Mouse (Mus musculus): Measurements from ENCODE around the gene Chst1.

Gene Chst1

DNA sequence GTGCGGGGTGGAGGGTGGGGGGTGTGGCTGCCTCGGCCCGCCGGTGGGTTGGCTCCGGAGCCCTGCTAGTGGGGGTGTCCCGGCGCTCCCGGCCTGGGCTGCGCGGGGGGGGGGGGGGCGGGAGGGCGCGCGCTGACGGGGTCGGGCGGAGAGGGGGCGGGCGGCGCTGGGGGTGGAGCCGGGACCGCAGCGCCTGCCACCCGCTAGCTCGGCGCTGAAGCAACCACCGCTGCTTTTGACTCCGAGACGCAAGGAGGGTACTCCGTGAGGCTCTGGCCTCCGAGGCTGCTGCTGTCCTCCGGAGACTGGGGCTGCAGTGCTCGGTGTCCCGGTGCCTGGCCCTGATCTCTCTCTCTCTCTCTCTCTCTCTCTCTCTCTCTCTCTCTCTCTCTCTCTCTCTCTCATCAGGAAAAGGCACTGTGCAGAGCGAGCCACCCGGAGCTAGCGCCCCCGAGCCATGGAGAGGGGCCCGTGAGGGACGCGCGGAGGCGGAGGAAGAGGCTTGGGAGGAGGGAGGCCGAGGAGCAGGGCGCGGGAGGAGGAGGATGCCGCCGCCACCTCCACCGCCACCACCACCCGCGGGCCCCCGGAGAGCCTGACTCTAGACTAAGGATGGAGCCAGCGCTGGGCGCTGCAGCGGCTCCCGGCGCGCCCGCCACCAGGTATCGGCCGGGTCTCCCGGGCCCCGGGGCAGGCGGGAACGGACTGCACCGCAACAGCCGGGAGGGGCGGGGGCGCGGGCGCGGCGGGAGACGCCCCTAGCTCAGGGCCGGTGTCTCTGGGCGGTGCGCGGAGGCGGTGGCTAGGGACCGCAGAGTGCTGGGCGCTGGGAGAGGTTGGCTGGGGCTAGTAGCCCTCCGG is at the start of gene Chst1:
Gene Chst1, plus strand, starts transcription at position 221 of the 861 bp plus-strand sequence.
- no peak for TF ChIP-seq GATA4 (IDR thresholded peaks at IDR 0.05; ENCODE audit: insufficient replicate concordance, low read length)

DNA sequence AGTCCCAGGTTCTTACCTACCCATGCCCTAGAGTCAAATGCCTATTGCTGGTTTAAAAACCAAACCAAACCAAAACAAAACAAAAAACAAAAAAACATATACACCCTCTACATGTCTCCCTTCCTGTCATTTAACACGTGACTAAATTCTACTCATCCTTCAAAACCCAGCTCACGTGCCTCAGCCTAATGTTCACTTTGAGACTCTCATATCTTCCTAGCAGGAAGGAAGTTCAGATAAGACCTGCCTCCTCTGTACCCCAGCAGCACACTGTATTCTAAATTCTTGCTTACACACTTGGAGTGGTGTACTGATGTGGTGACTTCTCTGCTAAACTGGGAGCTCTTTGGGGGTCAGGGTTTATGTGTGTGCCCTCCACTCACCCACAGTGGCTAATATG is 49.5 kb upstream of the Chst1 start:
- peak; percentile 77; the same call in 1 of the 2 replicates for TF ChIP-seq GATA4 (IDR thresholded peaks at IDR 0.05; ENCODE audit: insufficient replicate concordance, low read length)

DNA sequence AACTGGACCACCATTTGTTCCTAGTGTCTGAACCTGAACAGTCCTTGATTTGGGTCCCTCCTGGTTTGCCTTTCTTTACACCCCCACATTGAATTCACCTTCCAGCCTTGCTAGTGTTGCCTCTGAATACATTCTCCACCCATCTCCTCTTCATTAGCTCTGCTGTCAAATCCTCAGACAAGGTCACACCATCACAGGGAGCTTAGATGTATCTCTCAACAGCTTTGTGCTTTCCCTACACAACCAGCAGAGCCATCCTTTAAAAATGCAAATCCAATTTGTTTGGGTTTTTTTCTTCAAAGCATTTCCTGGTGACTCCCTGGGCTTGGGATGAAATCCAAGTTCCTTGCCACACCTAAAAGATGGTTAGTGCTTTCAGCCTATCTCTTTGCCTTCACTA is 45.0 kb upstream of the Chst1 start:
- TF ChIP-seq GATA4 (IDR thresholded peaks at IDR 0.05; ENCODE audit: insufficient replicate concordance, low read length) = no peak

DNA sequence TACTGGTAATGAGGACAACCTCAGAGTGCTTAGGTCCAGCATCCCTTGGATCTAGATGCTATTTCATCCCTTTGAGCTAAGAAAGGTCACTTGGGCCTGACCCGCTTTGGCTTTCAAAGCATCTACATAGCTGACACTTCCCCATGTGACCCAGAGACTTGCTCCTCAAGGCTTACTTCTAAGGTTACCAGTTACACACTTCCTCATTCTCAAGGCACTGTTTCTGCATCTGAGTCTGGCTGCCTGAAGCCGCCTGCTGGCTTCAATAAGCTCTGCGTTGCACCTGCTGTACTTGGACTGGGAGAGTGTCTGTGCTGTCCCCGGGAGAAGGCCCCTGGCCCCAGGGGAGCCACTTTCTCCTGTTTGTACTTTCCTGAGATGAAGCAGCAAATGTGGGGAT is 36.6 kb upstream of the Chst1 start:
- no peak for TF ChIP-seq GATA4 (IDR thresholded peaks at IDR 0.05; ENCODE audit: insufficient replicate concordance, low read length)

DNA sequence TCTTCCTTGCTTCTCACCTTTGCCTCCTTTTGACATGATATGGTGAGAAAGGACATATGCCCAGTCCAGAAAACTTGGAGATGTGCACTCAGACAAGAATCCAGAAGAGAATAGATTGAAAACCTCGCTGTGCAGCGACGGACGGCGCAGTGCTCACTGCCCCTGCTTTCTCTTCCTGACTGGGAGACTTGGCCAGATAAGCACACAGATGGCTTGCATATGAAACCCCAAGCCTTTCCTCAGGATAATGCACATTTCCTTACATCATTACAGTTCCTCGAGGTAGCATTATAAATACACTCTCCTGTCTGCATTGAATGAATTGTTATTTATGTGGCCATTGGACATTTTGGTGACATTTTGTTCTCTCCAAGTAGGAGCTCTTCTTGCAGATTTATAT is 28.9 kb upstream of the Chst1 start:
- no peak for TF ChIP-seq GATA4 (IDR thresholded peaks at IDR 0.05; ENCODE audit: insufficient replicate concordance, low read length)

DNA sequence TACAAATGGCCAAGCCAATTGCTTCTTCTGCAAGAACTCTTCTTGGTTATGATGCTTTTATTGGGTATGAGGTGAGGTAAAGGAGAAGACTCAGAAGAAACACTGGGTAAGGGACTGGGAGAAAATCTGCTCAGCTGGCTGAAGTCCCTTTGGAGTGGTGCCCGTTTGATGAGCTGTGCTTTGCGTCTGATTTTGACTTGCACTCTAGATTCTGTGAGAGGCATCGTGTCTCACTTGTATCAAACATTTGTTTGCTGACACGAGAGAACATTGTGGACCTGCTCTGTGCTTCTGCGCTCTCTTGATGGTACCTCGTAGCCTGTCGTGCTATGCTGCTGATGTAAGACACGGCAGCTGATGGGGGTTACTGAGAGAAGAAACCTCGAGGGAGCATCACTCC is 21.7 kb upstream of the Chst1 start:
- no peak for TF ChIP-seq GATA4 (IDR thresholded peaks at IDR 0.05; ENCODE audit: insufficient replicate concordance, low read length)

DNA sequence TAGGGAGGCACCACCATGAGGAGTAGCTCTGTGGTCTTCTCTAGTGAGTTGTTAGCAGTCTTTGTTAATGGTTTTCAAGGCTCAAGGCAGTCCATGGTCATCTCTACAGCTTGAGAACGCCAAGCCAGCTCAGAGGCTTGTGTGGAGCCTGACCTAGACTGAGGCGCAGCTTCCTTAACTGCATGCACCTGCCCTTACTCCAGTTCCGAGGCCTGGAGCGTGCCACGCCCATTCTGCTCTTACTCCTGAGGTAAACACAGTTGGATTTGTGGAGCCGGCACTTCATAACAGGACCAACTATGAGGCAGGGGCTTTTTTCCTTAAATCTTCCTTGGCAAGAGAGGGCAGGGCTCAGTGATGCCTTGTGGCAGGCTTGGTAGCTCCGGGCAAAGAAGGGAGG is 18.2 kb upstream of the Chst1 start:
- TF ChIP-seq GATA4 (IDR thresholded peaks at IDR 0.05; ENCODE audit: insufficient replicate concordance, low read length) = no peak

DNA sequence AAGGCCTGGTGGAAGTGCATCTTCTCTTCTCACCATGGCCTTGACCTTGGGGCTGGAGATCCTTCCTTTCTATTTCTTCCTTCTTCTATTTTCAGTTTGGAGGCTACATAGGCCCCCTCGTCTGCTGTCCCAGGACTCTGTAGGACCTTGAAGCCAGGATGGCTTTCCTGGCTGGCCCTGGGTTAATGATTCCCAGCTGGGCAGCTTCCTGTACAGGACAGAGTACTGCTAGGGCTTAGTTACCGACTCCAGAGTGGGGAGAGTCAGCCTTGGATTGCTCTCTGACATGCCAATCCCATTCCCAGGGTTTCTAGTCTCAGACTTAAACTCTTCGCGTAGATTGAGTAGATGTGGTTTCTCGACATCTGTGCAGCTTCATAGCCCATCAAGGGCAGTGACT is 16.9 kb upstream of the Chst1 start:
- no peak for TF ChIP-seq GATA4 (IDR thresholded peaks at IDR 0.05; ENCODE audit: insufficient replicate concordance, low read length)

DNA sequence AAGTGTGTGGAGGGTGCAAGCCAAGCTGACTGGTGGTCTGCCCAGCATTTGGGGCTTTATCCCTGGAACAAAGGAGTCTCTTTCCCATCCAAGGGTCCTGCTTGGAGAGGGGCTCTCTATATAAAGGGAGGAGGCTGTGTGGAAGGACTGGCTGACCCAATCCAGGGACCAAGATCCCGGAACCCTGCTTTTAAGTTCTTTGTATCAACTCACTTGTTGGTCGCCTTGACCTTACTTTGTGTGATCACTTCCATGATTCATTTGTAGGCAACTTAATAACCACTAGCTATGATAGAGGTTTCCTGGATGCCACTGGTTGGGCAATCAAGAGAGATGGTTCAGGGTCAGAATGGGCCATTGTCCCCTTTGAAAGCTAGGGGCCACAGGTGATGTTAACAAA is 11.7 kb upstream of the Chst1 start:
- TF ChIP-seq GATA4 (IDR thresholded peaks at IDR 0.05; ENCODE audit: insufficient replicate concordance, low read length) = no peak

DNA sequence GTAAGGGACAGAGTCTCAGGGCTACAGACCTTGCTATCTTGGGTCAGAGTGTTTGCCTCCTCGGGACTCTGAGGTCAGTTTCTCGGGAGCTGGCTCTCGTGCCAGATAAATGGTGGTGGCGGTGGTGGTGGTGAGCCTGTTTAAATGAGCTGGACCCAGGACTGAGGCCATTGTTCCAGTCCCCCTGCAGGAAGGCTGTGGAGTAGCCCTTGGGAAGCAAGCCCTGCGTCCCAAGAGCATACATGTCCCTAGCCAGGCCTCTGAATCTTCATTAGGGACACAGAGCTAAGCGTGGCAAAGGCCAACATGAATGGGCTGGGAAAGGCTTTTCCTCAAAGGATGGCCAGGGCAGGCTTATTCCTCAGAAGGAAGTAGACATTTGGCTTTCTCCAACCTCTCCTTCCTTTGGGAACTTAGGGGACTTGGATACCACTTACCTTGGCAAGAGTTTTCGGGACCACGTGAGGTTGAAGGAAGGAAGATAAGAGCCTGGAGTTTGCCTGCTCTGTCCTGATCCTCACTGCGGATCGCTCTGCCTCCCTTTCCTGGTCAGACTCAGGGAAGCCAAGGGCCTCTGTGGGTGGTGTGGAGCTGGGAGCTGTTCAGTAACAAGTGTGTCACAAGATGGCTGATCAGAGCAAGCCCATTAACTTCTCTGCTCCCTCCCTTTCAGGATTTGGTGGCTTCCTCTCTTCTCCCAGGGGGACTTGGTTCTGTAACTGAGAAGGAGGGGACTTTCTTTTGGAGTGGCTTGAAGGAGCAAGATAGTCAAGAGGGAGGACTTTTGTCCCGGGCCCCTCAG is 4.4 kb upstream of the Chst1 start:
- no peak for TF ChIP-seq GATA4 (IDR thresholded peaks at IDR 0.05; ENCODE audit: insufficient replicate concordance, low read length)

DNA sequence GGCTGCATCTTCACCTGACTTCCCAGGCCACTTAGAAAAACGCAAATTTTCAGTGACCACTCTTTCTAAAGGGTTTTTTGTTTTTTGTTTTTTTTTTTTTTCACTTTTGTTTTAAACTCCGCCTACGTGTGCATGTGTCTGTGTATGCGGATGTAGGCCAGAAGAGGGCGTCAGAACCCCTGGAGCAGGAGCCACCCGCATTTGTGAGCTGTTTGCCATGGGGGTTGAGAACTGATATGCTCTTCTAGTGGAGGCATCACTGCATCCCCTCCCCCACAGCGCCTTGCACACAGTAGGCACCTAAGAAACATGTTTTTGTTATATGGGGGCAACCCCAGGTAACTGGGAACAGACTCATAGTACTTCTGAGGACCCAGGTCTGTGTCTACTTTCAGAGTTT is 2.2 kb upstream of the Chst1 start:
- TF ChIP-seq GATA4 (IDR thresholded peaks at IDR 0.05; ENCODE audit: insufficient replicate concordance, low read length) = no peak

DNA sequence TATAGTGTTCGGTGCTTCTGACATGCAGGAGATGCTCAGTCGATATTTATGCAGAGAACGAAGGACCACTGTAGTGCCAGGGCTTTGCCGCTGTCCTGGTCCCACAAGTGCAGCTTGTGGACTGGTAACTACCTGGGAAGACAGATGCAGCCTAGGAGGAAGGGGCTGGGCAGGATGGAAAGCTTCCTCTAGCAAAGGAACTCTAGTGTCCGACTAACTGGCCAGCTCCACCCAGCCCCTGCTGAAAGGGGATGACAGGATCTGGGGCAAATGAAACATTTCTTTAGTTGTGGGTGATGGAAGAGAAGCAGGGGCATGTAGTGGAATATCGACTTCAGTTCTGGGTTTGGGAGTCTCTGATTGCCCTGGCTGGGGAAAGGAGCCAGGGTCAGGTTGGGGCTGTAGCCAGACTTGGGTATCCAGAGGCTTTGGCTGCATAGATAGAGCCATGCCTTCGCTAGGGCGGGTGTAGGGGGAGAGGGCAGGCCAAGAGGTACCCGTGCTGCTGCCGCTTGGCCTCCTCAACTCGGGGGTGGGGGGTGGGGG is 493 bp upstream of the Chst1 start:
- no peak for TF ChIP-seq GATA4 (IDR thresholded peaks at IDR 0.05; ENCODE audit: insufficient replicate concordance, low read length)

DNA sequence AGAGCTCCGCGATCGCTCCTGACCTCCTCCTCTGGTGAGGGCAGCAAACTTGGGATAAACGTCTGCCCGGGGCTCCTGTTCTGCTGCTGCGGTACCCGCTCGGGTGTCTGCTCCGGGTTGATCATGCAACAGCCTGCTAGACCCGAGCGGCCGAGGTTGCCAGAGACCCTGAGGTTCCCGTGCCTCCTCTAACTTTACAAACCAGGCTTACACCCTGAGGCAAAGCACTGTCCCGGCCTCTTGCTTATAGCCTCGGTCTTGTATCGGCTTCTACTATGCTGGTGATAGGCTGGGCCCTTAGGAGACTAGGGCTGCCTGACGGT is 802 bp downstream of the Chst1 start:
- no peak for TF ChIP-seq GATA4 (IDR thresholded peaks at IDR 0.05; ENCODE audit: insufficient replicate concordance, low read length)

DNA sequence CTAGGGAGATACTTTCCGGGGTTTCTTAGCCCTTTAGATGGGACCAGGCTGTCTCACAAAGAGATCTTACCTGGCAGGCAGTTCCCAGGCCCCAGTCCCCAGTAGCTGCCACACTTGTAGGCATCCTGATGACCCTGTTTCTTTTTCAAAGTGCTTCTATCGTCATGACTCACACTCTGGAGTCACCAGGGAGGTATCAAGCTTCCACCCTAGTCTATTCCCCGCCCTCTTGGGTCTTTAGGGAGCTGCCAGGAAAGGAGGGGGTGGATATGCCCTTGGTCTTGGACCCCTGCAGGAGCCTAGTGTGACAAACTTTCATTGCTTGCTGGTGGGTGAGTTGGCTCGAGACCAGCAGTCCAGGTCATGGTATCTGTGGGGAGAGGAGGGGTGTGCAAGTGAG is 1.7 kb downstream of the Chst1 start:
- TF ChIP-seq GATA4 (IDR thresholded peaks at IDR 0.05; ENCODE audit: insufficient replicate concordance, low read length) = no peak

DNA sequence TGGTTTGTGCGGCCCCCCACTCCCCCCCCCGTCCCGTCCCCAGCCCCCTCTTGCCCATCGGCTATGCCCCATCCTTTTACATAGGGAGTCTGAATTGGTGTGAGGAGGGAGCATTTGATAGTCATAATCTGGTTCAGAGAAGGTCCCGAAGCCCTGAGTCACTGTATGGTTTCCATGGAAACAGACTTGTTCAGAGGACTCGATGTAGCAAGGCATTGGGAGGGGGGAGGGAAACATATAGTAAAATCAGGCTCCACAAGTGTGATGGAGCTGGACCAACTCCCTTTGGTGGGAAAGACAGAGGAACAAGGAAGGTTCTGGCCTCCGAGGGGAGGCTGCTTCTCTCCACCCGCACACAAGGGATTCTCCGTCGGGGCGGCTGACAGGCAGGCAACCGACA is 2.6 kb downstream of the Chst1 start:
- TF ChIP-seq GATA4 (IDR thresholded peaks at IDR 0.05; ENCODE audit: insufficient replicate concordance, low read length) = no peak

DNA sequence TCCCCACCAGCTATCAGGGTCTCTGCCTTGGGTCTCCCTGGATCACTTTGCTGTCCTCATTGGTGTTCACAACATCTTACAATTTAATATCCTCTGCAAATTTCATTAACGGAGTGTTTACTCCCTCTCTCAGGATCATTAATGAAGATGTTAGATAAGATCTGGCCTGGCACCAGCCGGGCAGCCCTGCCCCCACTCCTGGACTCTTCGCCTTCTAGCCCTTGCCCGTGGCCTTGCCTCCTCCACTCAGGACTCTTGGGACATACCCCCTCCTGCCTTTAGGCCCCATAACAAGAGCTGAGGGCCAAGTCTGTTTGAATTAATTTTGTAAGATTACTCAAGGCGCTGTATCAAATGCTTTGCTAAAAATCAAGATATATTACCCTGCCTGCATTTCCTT is 4.1 kb downstream of the Chst1 start:
- TF ChIP-seq GATA4 (IDR thresholded peaks at IDR 0.05; ENCODE audit: insufficient replicate concordance, low read length) = no peak
